Mouse (Mus musculus) heart, postnatal 0 days (tissue): ENCODE data around the gene Rtf1. TPM values are rescaled to one million over a fixed set of nuclear protein-coding genes. Genes with fewer than 3 reads are reported as not detected.

ENCODE experiments used
- ATAC-seq: fragments of 200-750 bp; cut with Nextera tagmentation; 2 replicates; pipeline ENCODE4 v1.8.0; 2017; ENCODE audit warnings: low read depth, moderate number of reproducible peaks, moderate library complexity; ENCODE audit not compliant: insufficient read depth
- DNase-seq: peaks from one replicate; pipeline ENCODE4 v3.0.0-alpha.2; 2016; ENCODE audit warnings: low spot score
- H3K27ac ChIP-seq: fragments of 300-500 bp; sonication (generic); 2 replicates; pipeline ENCODE4 v1.5.1; 2014; ENCODE audit warnings: low read depth, mild to moderate bottlenecking
- H3K27me3 ChIP-seq: fragments of 300-500 bp; sonication (generic); 2 replicates; pipeline ENCODE4 v1.6.1; 2014; ENCODE audit warnings: low read length, mixed read lengths; ENCODE audit not compliant: control insufficient read depth, insufficient read depth
- H3K36me3 ChIP-seq: fragments of 300-500 bp; sonication (generic); replicated peaks from 2 replicates; pipeline ENCODE4 v1.6.1; 2014; ENCODE audit warnings: low read length, mixed read lengths; ENCODE audit not compliant: control insufficient read depth, insufficient read depth
- H3K4me1 ChIP-seq: fragments of 300-500 bp; sonication (generic); 2 replicates; pipeline ENCODE4 v1.6.1; 2014; ENCODE audit warnings: antibody characterized with exemption; ENCODE audit not compliant: control insufficient read depth, insufficient read depth
- H3K4me2 ChIP-seq: fragments of 300-500 bp; sonication (generic); 2 replicates; pipeline ENCODE4 v1.6.1; 2014; ENCODE audit warnings: low read depth, mild to moderate bottlenecking, low read length, moderate library complexity
- H3K4me3 ChIP-seq: fragments of 300-500 bp; sonication (generic); 2 replicates; pipeline ENCODE4 v1.5.1; 2014; ENCODE audit warnings: low read depth, low read length
- H3K9ac ChIP-seq: fragments of 300-500 bp; sonication (generic); replicated peaks from 2 replicates; pipeline ENCODE4 v1.6.1; 2014; ENCODE audit warnings: low read depth, low read length, mixed read lengths
- H3K9me3 ChIP-seq: fragments of 300-500 bp; sonication (generic); replicated peaks from 2 replicates; pipeline ENCODE4 v1.6.1; 2016; ENCODE audit warnings: low read length; ENCODE audit not compliant: control insufficient read depth
- CTCF ChIP-seq: IDR thresholded peaks from 2 replicates; pipeline ENCODE4 v1.5.1; 2016; ENCODE audit warnings: antibody characterized with exemption, control low read depth, low read depth
- EP300 ChIP-seq: IDR thresholded peaks from 2 replicates; pipeline ENCODE4 v1.6.1; 2016; ENCODE audit warnings: antibody characterized with exemption, low read depth
- WGBS: fragments of 180-500 bp; shearing (Covaris S2); extraction: QIAGEN DNeasy Blood & Tissue Kit; methylation state at CpG from one replicate; pipeline ENCODE4 v1.1.7; 2014; 5-methylcytosine and 5-hydroxymethylcytosine counted together
- polyA plus RNA-seq: library from polyadenylated mRNA; unstranded; fragments of >200 nt; fragmentation: Nextera tagmentation; extraction: Ambion mirVana; gene quantifications from 2 replicates; pipeline ENCODE4 v1.2.1, GENCODE M21; 2015
- total RNA-seq: library from RNA; depleted of rRNA; stranded (reverse); fragments of >200 nt; gene quantifications from 2 replicates; pipeline ENCODE4 v1.2.3, GENCODE M21; 2014; ENCODE audit warnings: low replicate concordance

The Rtf1 gene
- total and polyA plus RNA-seq, 2 experiments from 2014 or later: 7.9 to 24.3 TPM

GRCm38 (mm10) chr2:119669010-119669409 lies 5.9 kb upstream of the Rtf1 start:
- H3K27me3 ChIP-seq: no peaks in the 10 kb centered on the region
- H3K4me2 ChIP-seq: no peak overlapping the region
- no peak for TF ChIP-seq EP300
- peak; percentile 44 for TF ChIP-seq CTCF
- no peaks in the 10 kb centered on the region for H3K4me1 ChIP-seq
- H3K27ac ChIP-seq: no peak overlapping the region
- H3K36me3 ChIP-seq: no peaks in the 10 kb centered on the region
- no peak overlapping the region for H3K9ac ChIP-seq
- DNase-seq (no peak), ATAC-seq (no peak)
- H3K4me3 ChIP-seq: no peak overlapping the region
- WGBS: 13% methylated on average over 7 of the region's 7 CpGs
- no peaks in the 10 kb centered on the region for H3K9me3 ChIP-seq

- peak overlapping the region; percentile 87 for H3K9ac ChIP-seq
- peak; percentile 35 for DNase-seq
- WGBS: under 1% methylated on average over 37 of the region's 39 CpGs
Measured at GRCm38 (mm10) chr2:119675215-119675784, 432 bp downstream of the Rtf1 start.

GRCm38 (mm10) chr2:119675831-119676230 lies 963 bp downstream of the Rtf1 start:
- 1% methylated on average over 5 of the region's 5 CpGs for WGBS

More at GRCm38 (mm10) chr2:119675215-119675784, 432 bp downstream of the Rtf1 start:
- Histone ChIP-seq H3K27ac (peak overlapping the region; percentile 88), H3K36me3 (0 out of 2 replicates have a peak, but pooled peaks cover 7% of the 10 kb centered on the region), H3K4me2 (peak overlapping the region; percentile 76), H3K9me3 (no peaks in the 10 kb centered on the region), H3K4me3 (peak overlapping the region; percentile 83), H3K4me1 (peaks cover 9% of the 10 kb centered on the region; the same call in 1 of the 2 replicates), H3K27me3 (no peaks in the 10 kb centered on the region)
- TF ChIP-seq EP300 (no peak), CTCF (no peak)
- peak; percentile 84 for ATAC-seq

GRCm38 (mm10) chr2:119683706-119684105 lies 8.8 kb downstream of the Rtf1 start:
- Histone ChIP-seq H3K9ac (no peak overlapping the region), H3K27ac (no peak overlapping the region), H3K27me3 (no peaks in the 10 kb centered on the region), H3K4me3 (no peak overlapping the region), H3K4me1 (no peaks in the 10 kb centered on the region; the same call in 1 of the 2 replicates), H3K36me3 (0 out of 2 replicates have a peak, but pooled peaks cover 7% of the 10 kb centered on the region), H3K9me3 (no peaks in the 10 kb centered on the region), H3K4me2 (no peak overlapping the region)
- ATAC-seq (no peak), DNase-seq (no peak)
- TF ChIP-seq CTCF: no peak
- no peak for TF ChIP-seq EP300
- WGBS: 100% methylated on average over 2 of the region's 2 CpGs

More at GRCm38 (mm10) chr2:119675831-119676230, 963 bp downstream of the Rtf1 start:
- H3K36me3 ChIP-seq: 0 out of 2 replicates have a peak, but pooled peaks cover 7% of the 10 kb centered on the region
- peaks cover 9% of the 10 kb centered on the region; the same call in 1 of the 2 replicates for H3K4me1 ChIP-seq
- TF ChIP-seq EP300: no peak
- no peak for TF ChIP-seq CTCF
- peak overlapping the region; percentile 76 for H3K4me2 ChIP-seq
- peak overlapping the region; percentile 87 for H3K9ac ChIP-seq
- DNase-seq (no peak), ATAC-seq (no peak)
- no peaks in the 10 kb centered on the region for H3K9me3 ChIP-seq
- peak overlapping the region; percentile 83 for H3K4me3 ChIP-seq
- H3K27me3 ChIP-seq: no peaks in the 10 kb centered on the region
- H3K27ac ChIP-seq: peak overlapping the region; percentile 88; the same call in 1 of the 2 replicates

GRCm38 (mm10) chr2:119692003-119692701 lies 17.3 kb downstream of the Rtf1 start:
- Histone ChIP-seq H3K4me3 (no peak overlapping the region), H3K4me2 (no peak overlapping the region), H3K27ac (no peak overlapping the region), H3K4me1 (peaks cover 8% of the 10 kb centered on the region; the same call in 1 of the 2 replicates), H3K36me3 (no peaks in the 10 kb centered on the region), H3K9ac (no peak overlapping the region), H3K9me3 (no peaks in the 10 kb centered on the region), H3K27me3 (no peaks in the 10 kb centered on the region)
- DNase-seq: no peak
- no peak for TF ChIP-seq CTCF
- no peak for TF ChIP-seq EP300
- 80% methylated on average over 9 of the region's 9 CpGs for WGBS
- no peak for ATAC-seq
